Mouse (Mus musculus) CH12.LX (cell line): ENCODE data around the gene Sirt6. TPM values are rescaled to one million over a fixed set of nuclear protein-coding genes. Genes with fewer than 3 reads are reported as not detected.
"Not testable (repeated sequence)": the region's sequence is repeated elsewhere in the genome, so short reads cannot be mapped to it uniquely, and the experiment has no call there.

Source experiments
- DNase-seq: peaks from one replicate; pipeline ENCODE4 v3.0.0-alpha.2; 2013; ENCODE audit errors: extremely low read depth
- H3K27ac ChIP-seq: 2 replicates; pipeline ENCODE4 v1.5.1; 2012; ENCODE audit warnings: low read depth, mild to moderate bottlenecking, control low read depth, moderate library complexity; ENCODE audit not compliant: insufficient read depth
- H3K27me3 ChIP-seq: replicated peaks from 2 replicates; pipeline ENCODE3; 2012; ENCODE audit warnings: inconsistent platforms
- H3K36me3 ChIP-seq, 2 experiments: replicated peaks in 1 of 2; 2 replicates each; pipeline versions ENCODE3 to v1.6.1; 2012; ENCODE audit warnings: inconsistent platforms in 1 of 2, low read length in 1 of 2, mild to moderate bottlenecking in 1 of 2, mixed read lengths in 1 of 2, moderate library complexity in 1 of 2; ENCODE audit not compliant: control insufficient read depth in 1 of 2, insufficient read depth in 1 of 2
- H3K4me1 ChIP-seq, 2 experiments: 2 replicates each; pipeline ENCODE4 v1.6.1; 2012; ENCODE audit warnings: inconsistent platforms in 1 of 2, moderate library complexity in 1 of 2; ENCODE audit not compliant: insufficient read depth in 2 of 2, control insufficient read depth in 1 of 2
- H3K4me2 ChIP-seq: 2 replicates; pipeline ENCODE4 v1.6.1; 2012; ENCODE audit warnings: low read depth, mild to moderate bottlenecking, control low read depth; ENCODE audit not compliant: poor library complexity, insufficient read depth, severe bottlenecking
- H3K4me3 ChIP-seq, 3 experiments: fragments of 150-350 bp in 1 of 3; sonication (generic) in 1 of 3; replicated peaks in 1 of 3; 2 replicates each; pipeline versions ENCODE3 to v1.5.1; 2011 to 2012; ENCODE audit warnings: low read depth in 2 of 3, low read length in 2 of 3, mild to moderate bottlenecking in 2 of 3, moderate library complexity in 2 of 3, control low read depth in 1 of 3, improper control_type of control experiment in 1 of 3, inconsistent platforms in 1 of 3, mixed read lengths in 1 of 3; ENCODE audit not compliant: poor library complexity in 1 of 3
- H3K79me2 ChIP-seq: replicated peaks from 2 replicates; pipeline ENCODE4 v1.6.1; 2012; ENCODE audit warnings: mild to moderate bottlenecking, moderate library complexity; ENCODE audit not compliant: control insufficient read depth, poor library complexity, insufficient read depth, severe bottlenecking; ENCODE audit errors: extremely low read depth
- H3K9ac ChIP-seq: 2 replicates; pipeline ENCODE4 v1.6.1; 2012; ENCODE audit warnings: low read depth, mild to moderate bottlenecking, control low read depth, moderate library complexity; ENCODE audit not compliant: insufficient read depth
- H3K9me3 ChIP-seq: replicated peaks from 2 replicates; pipeline ENCODE3; 2012; ENCODE audit warnings: low read length, inconsistent platforms, mixed read lengths
- BHLHE40 ChIP-seq: IDR thresholded peaks from 2 replicates; pipeline ENCODE4 v1.6.1; 2011; ENCODE audit warnings: mild to moderate bottlenecking, low read depth, low read length, improper control_type of control experiment
- CHD1 ChIP-seq: IDR thresholded peaks from 2 replicates; pipeline ENCODE4 v1.6.1; 2012; ENCODE audit warnings: low read depth, low read length, improper control_type of control experiment, inconsistent platforms
- CHD2 ChIP-seq: IDR thresholded peaks from 2 replicates; pipeline ENCODE4 v1.6.1; 2011; ENCODE audit warnings: low read length, improper control_type of control experiment
- CTCF ChIP-seq, 2 experiments: IDR thresholded peaks in 1 of 2; conservative IDR thresholded peaks in 1 of 2; 2 replicates each; pipeline ENCODE4 v1.5.1; 2011 to 2012; ENCODE audit warnings: low read depth in 2 of 2, low read length in 2 of 2, improper control_type of control experiment in 1 of 2, inconsistent platforms in 1 of 2, mild to moderate bottlenecking in 1 of 2, moderate library complexity in 1 of 2
- ELF1 ChIP-seq: IDR thresholded peaks from 2 replicates; pipeline ENCODE4 v1.6.1; 2014; ENCODE audit warnings: low read depth, mild to moderate bottlenecking, inconsistent platforms, low read length, improper control_type of control experiment
- GABPA ChIP-seq: IDR thresholded peaks from 2 replicates; pipeline ENCODE4 v1.6.1; 2012; ENCODE audit warnings: low read depth, low read length, improper control_type of control experiment, inconsistent platforms; ENCODE audit not compliant: insufficient replicate concordance
- HCFC1 ChIP-seq: IDR thresholded peaks from 2 replicates; pipeline ENCODE4 v1.6.1; 2012; ENCODE audit warnings: low read depth, mild to moderate bottlenecking, inconsistent platforms, low read length, improper control_type of control experiment
- IRF4 ChIP-seq: IDR thresholded peaks from 2 replicates; pipeline ENCODE4 v1.6.1; 2014; ENCODE audit warnings: low read depth, mild to moderate bottlenecking, inconsistent platforms, low read length, improper control_type of control experiment
- KAT2A ChIP-seq: IDR thresholded peaks from 2 replicates; pipeline ENCODE4 v1.6.1; 2012; ENCODE audit warnings: low read length, improper control_type of control experiment, inconsistent platforms; ENCODE audit not compliant: insufficient replicate concordance
- NELFE ChIP-seq: IDR thresholded peaks from 2 replicates; pipeline ENCODE4 v1.6.1; 2011; ENCODE audit warnings: low read depth, low read length, improper control_type of control experiment
- NRF1 ChIP-seq: IDR thresholded peaks from 2 replicates; pipeline ENCODE4 v1.6.1; 2014; ENCODE audit warnings: low read depth, mild to moderate bottlenecking, inconsistent platforms, low read length, improper control_type of control experiment, moderate library complexity
- PAX5 ChIP-seq: IDR thresholded peaks from 2 replicates; pipeline ENCODE4 v1.6.1; 2012; ENCODE audit warnings: low read length, inconsistent platforms, mixed read lengths
- POLR2A ChIP-seq: IDR thresholded peaks from 2 replicates; pipeline ENCODE4 v1.6.1; 2011; ENCODE audit warnings: low read depth, mild to moderate bottlenecking, improper control_type of control experiment, low read length
- SIN3A ChIP-seq: IDR thresholded peaks from 2 replicates; pipeline ENCODE4 v1.6.1; 2012; ENCODE audit warnings: low read length, improper control_type of control experiment, inconsistent platforms
- TBP ChIP-seq: conservative IDR thresholded peaks from 2 replicates; pipeline ENCODE4 v1.6.1; 2011; ENCODE audit warnings: low read depth, low read length, improper control_type of control experiment
- TCF12 ChIP-seq: IDR thresholded peaks from 2 replicates; pipeline ENCODE4 v1.6.1; 2014; ENCODE audit warnings: low read depth, mild to moderate bottlenecking, inconsistent platforms, low read length, improper control_type of control experiment
- ZKSCAN1 ChIP-seq: IDR thresholded peaks from 2 replicates; pipeline ENCODE4 v1.6.1; 2012; ENCODE audit warnings: low read depth, inconsistent platforms, low read length, improper control_type of control experiment, borderline replicate concordance
- dilution Hi-C: fragments of 300-500 bp; cut with MboI; formaldehyde crosslinking; loops from 2 replicates; pipeline ENCODE4 v1.14.3; 2020; ENCODE audit warnings: low sequenced_read_pairs; ENCODE audit not compliant: extremely low pct_unique_long_range_greater_than_20kb, extremely low pct_ligation_motif_present
- in situ Hi-C: fragments of 300-500 bp; cut with MboI; formaldehyde crosslinking; loops from 3 replicates; pipeline ENCODE4 v1.14.3; 2019; ENCODE audit warnings: low sequenced_read_pairs, low pct_ligation_motif_present, low pct_unique_long_range_greater_than_20kb, mixed read lengths
- polyA plus RNA-seq: library from polyadenylated mRNA; unstranded; fragments of >175 nt; gene quantifications from 2 replicates; pipeline ENCODE4 v1.2.1, GENCODE M21; 2012; ENCODE audit warnings: low read depth; ENCODE audit not compliant: insufficient read length
- total RNA-seq, 2 experiments: library from RNA; depleted of rRNA; stranded (reverse); fragments of 300-350 nt in 1 of 2; fragments of >200 nt in 1 of 2; gene quantifications; 2 replicates each; pipeline ENCODE4 v1.2.3; 2012 to 2014

Gene Sirt6
- total and polyA plus RNA-seq, 3 experiments = 16.9 to 36.4 (median 17.8) TPM

GRCm38 (mm10) chr10:81648803-81649775 lies 21.5 kb upstream of the Sirt6 start, which contains the start of gene Gm10778:
Gm10778 (plus strand) TSS chr10:81649059.
- in situ Hi-C loops = not testable (repeated sequence)
- H3K27ac ChIP-seq = 0 out of 2 replicates have a peak within 1 kb of the TSS, but pooled peaks have one; percentile 55

DNA sequence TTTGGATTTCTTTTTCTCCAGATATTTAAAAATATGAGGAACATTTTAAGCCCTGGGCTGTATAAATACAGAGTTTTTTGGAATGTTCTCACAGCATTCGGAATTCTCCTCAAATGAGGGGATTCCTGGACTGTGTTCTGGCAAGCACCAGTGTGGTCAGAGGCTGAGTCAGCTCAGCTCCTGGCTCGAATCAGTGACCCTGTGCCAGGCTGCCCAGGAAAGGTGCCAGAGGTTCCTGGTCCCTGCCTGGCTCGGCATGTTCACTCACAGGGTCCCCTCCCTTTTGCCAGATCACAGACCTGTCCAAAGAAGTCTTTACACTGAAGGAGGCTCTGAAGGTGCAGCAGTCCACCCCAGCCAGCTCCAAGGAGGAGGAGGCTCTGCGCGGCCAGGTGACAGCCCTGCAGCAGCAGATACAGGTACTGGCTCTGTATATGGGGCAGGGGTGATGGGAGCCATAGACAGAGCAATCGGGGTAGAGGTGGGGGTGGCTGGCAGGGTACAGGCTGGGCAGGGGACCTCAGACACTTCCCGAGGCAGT lies 18.5 kb upstream of the Sirt6 start:
- H3K4me1 ChIP-seq = peaks cover 19 to 34% of the 10 kb centered on the region in 2 experiments
- DNase-seq = no peak
- H3K36me3 ChIP-seq = peaks cover 0 to 6% of the 10 kb centered on the region in 2 experiments

More at GRCm38 (mm10) chr10:81648803-81649775, 21.5 kb upstream of the Sirt6 start, which contains the start of gene Gm10778:
- peak within 1 kb of the TSS; percentile 45 to 83 (median 58) for H3K4me3 ChIP-seq
- peak; percentile 93 for DNase-seq
- TF ChIP-seq TBP (peak; percentile 60; the same call in 1 of the 2 replicates), CHD2 (peak; percentile 87), SIN3A (0 out of 2 replicates have a peak, but pooled peaks have one; percentile 21), POLR2A (peak; percentile 57), HCFC1 (peak; percentile 75), KAT2A (peak; percentile 57; the same call in 1 of the 2 replicates), ZKSCAN1 (peak; percentile 88), NELFE (peak; percentile 50; the same call in 1 of the 2 replicates), ELF1 (peak; percentile 65), TCF12 (peak; percentile 46; the same call in 1 of the 2 replicates), NRF1 (0 out of 2 replicates have a peak, but pooled peaks have one; percentile 15)
- H3K36me3 ChIP-seq = peaks cover 3 to 25% of the 10 kb centered on the region in 2 experiments
- peaks cover 27% of the 10 kb centered on the region for H3K79me2 ChIP-seq
- H3K27me3 ChIP-seq, dilution Hi-C loops, H3K9me3 ChIP-seq: not testable (repeated sequence)
- peaks cover 8 to 36% of the 10 kb centered on the region in 2 experiments; a peak in 3 of 4 replicates for H3K4me1 ChIP-seq
- H3K9ac ChIP-seq = peak within 1 kb of the TSS; percentile 76; the same call in 1 of the 2 replicates
- peak within 1 kb of the TSS; percentile 72 for H3K4me2 ChIP-seq

More for the DNA sequence above, 18.5 kb upstream of the Sirt6 start:
- Histone ChIP-seq H3K79me2 (peaks cover 12% of the 10 kb centered on the region), H3K9ac (no peak overlapping the region), H3K9me3 (no peaks in the 10 kb centered on the region), H3K27ac (no peak overlapping the region), H3K4me3 (no peak overlapping the region), H3K27me3 (peaks cover 13% of the 10 kb centered on the region), H3K4me2 (no peak overlapping the region)
- in situ Hi-C loops = no loop called here
- dilution Hi-C loops = no loop called here
- no peak for TF ChIP-seq IRF4
- TF ChIP-seq BHLHE40 = no peak
- no peak for TF ChIP-seq CHD1
- TF ChIP-seq GABPA = no peak
- no peak for TF ChIP-seq PAX5
- TF ChIP-seq POLR2A = no peak
- no peak for TF ChIP-seq CTCF (conservative IDR thresholded peaks at IDR 0.05 in 1 of 2, IDR thresholded peaks at IDR 0.05 in 1 of 2; ENCODE audit: low read depth in 2 of 2, low read length in 2 of 2)
